Mouse (Mus musculus): Measurements from ENCODE around the gene Trim71. TPM values are rescaled to one million over a fixed set of nuclear protein-coding genes. Genes with fewer than 3 reads are reported as not detected.

The Trim71 gene
- not detected in 2 replicates for polyA plus RNA-seq (2012; rRNA removed)

GRCm38 (mm10) chr9:114563761-114564606 is at the start of gene Trim71:
Trim71 (minus strand) TSS chr9:114564369.
- no peak for DNase-seq (ENCODE audit: low read depth)

GRCm38 (mm10) chr9:114613026-114613425 is 48.9 kb upstream of the Trim71 start:
- DNase-seq (ENCODE audit: low read depth): no peak

GRCm38 (mm10) chr9:114612566-114612965 is 48.4 kb upstream of the Trim71 start:
- no peak for DNase-seq (ENCODE audit: low read depth)

- DNase-seq (ENCODE audit: low read depth): no peak
Measured at GRCm38 (mm10) chr9:114610266-114610665, 46.1 kb upstream of the Trim71 start.

GRCm38 (mm10) chr9:114603876-114604540 is 39.8 kb upstream of the Trim71 start:
- DNase-seq (ENCODE audit: low read depth): no peak

GRCm38 (mm10) chr9:114601096-114601495 is 36.9 kb upstream of the Trim71 start:
- DNase-seq (ENCODE audit: low read depth): peak; percentile 96

- DNase-seq (ENCODE audit: low read depth): no peak
Measured at GRCm38 (mm10) chr9:114585017-114585345, 20.8 kb upstream of the Trim71 start.

- no peak for DNase-seq (ENCODE audit: low read depth)
Measured at GRCm38 (mm10) chr9:114584183-114585016, 20.2 kb upstream of the Trim71 start.

GRCm38 (mm10) chr9:114583812-114584182 is 19.6 kb upstream of the Trim71 start:
- DNase-seq (ENCODE audit: low read depth): no peak

GRCm38 (mm10) chr9:114578646-114579045 is 14.5 kb upstream of the Trim71 start:
- no peak for DNase-seq (ENCODE audit: low read depth)

- DNase-seq (ENCODE audit: low read depth): no peak
Measured at GRCm38 (mm10) chr9:114576001-114576400, 11.8 kb upstream of the Trim71 start.

- DNase-seq (ENCODE audit: low read depth): no peak
Measured at GRCm38 (mm10) chr9:114573528-114573927, 9.4 kb upstream of the Trim71 start.

- DNase-seq (ENCODE audit: low read depth): no peak
Measured at GRCm38 (mm10) chr9:114568682-114569474, 4.7 kb upstream of the Trim71 start.

- no peak for DNase-seq (ENCODE audit: low read depth)
Measured at GRCm38 (mm10) chr9:114564667-114565066, 498 bp upstream of the Trim71 start.

- DNase-seq (ENCODE audit: low read depth): no peak
Measured at GRCm38 (mm10) chr9:114562919-114563751, 1.0 kb downstream of the Trim71 start.

- DNase-seq (ENCODE audit: low read depth): no peak
Measured at GRCm38 (mm10) chr9:114562031-114562918, 1.9 kb downstream of the Trim71 start.

- no peak for DNase-seq (ENCODE audit: low read depth)
Measured at GRCm38 (mm10) chr9:114561671-114561971, 2.5 kb downstream of the Trim71 start.

- no peak for DNase-seq (ENCODE audit: low read depth)
Measured at GRCm38 (mm10) chr9:114560771-114561670, 3.1 kb downstream of the Trim71 start.

- no peak for DNase-seq (ENCODE audit: low read depth)
Measured at GRCm38 (mm10) chr9:114560141-114560540, 4.0 kb downstream of the Trim71 start.
